Mouse (Mus musculus) forebrain, embryonic 16.5 days (tissue): Measurements from ENCODE around the gene Olfr94. TPM values are rescaled to one million over a fixed set of nuclear protein-coding genes. Genes with fewer than 3 reads are reported as not detected.

Source experiments
- ATAC-seq: fragments of 200-750 bp; cut with Nextera tagmentation; 2 replicates; pipeline ENCODE4 v1.8.0; 2017; ENCODE audit warnings: mild to moderate bottlenecking, moderate library complexity
- H3K27ac ChIP-seq: fragments of 300-500 bp; sonication (generic); 2 replicates; pipeline ENCODE4 v1.5.1; 2014; ENCODE audit warnings: low read length, control low read depth
- H3K27me3 ChIP-seq: fragments of 300-500 bp; sonication (generic); replicated peaks from 2 replicates; pipeline ENCODE4 v1.6.1; 2014; ENCODE audit warnings: low read length; ENCODE audit not compliant: control insufficient read depth, insufficient read depth
- H3K36me3 ChIP-seq: fragments of 300-500 bp; sonication (generic); 2 replicates; pipeline ENCODE4 v1.6.1; 2014; ENCODE audit not compliant: control insufficient read depth, insufficient read depth
- H3K4me1 ChIP-seq: fragments of 300-500 bp; sonication (generic); replicated peaks from 2 replicates; pipeline ENCODE4 v1.6.1; 2014; ENCODE audit warnings: low read length; ENCODE audit not compliant: control insufficient read depth, insufficient read depth
- H3K4me2 ChIP-seq: fragments of 300-500 bp; sonication (generic); 2 replicates; pipeline ENCODE4 v1.6.1; 2014; ENCODE audit warnings: mild to moderate bottlenecking, low read length, control low read depth
- H3K4me3 ChIP-seq: fragments of 300-500 bp; sonication (generic); replicated peaks from 2 replicates; pipeline ENCODE4 v1.5.1; 2014; ENCODE audit warnings: mild to moderate bottlenecking, low read length, control low read depth
- H3K9ac ChIP-seq: fragments of 300-500 bp; sonication (generic); replicated peaks from 2 replicates; pipeline ENCODE4 v1.6.1; 2014; ENCODE audit warnings: low read depth, low read length, control low read depth
- H3K9me3 ChIP-seq: fragments of 300-500 bp; sonication (generic); 2 replicates; pipeline ENCODE4 v1.6.1; 2016; ENCODE audit warnings: low read length; ENCODE audit not compliant: control insufficient read depth
- WGBS: fragments of 180-500 bp; shearing (Covaris S2); extraction: QIAGEN DNeasy Blood & Tissue Kit; methylation state at CpG from one replicate; pipeline ENCODE4 v1.1.7; 2014; 5-methylcytosine and 5-hydroxymethylcytosine counted together
- polyA plus RNA-seq: library from polyadenylated mRNA; unstranded; fragments of >200 nt; fragmentation: Nextera tagmentation; extraction: Ambion mirVana; gene quantifications from 2 replicates; pipeline ENCODE4 v1.2.1, GENCODE M21; 2015

Olfr94 gene
- polyA plus RNA-seq, 1 experiment from 2014 or later: not detected

- peak; percentile 64 for ATAC-seq
These were observed 10.3 kb upstream of the Olfr94 start for GRCm38 (mm10) chr17:37210884-37211768.

GRCm38 (mm10) chr17:37203917-37204236, 3.1 kb upstream of the Olfr94 start:
- Histone ChIP-seq H3K4me3 (no peak overlapping the region), H3K27me3 (no peaks in the 10 kb centered on the region), H3K27ac (no peak overlapping the region), H3K9me3 (no peaks in the 10 kb centered on the region), H3K9ac (no peak overlapping the region), H3K4me1 (no peaks in the 10 kb centered on the region), H3K4me2 (no peak overlapping the region), H3K36me3 (no peaks in the 10 kb centered on the region)
- ATAC-seq: peak; percentile 49
- 30% methylated on average over 3 of the region's 3 CpGs for WGBS

More at GRCm38 (mm10) chr17:37210884-37211768, 10.3 kb upstream of the Olfr94 start:
- Histone ChIP-seq H3K9ac (peak overlapping the region; percentile 55), H3K36me3 (no peaks in the 10 kb centered on the region), H3K4me1 (peaks cover 5% of the 10 kb centered on the region), H3K4me3 (peak overlapping the region; percentile 40), H3K9me3 (no peaks in the 10 kb centered on the region), H3K27me3 (no peaks in the 10 kb centered on the region; the same call in 1 of the 2 replicates), H3K27ac (no peak overlapping the region), H3K4me2 (peak overlapping the region; percentile 60)
- 20% methylated on average over 40 of the region's 40 CpGs for whole genome bisulfite sequencing

- Histone ChIP-seq H3K4me1 (no peaks in the 10 kb centered on the region), H3K36me3 (no peaks in the 10 kb centered on the region), H3K4me2 (no peak overlapping the region), H3K9ac (no peak overlapping the region), H3K27me3 (peaks cover 3% of the 10 kb centered on the region; the same call in 1 of the 2 replicates), H3K27ac (no peak overlapping the region), H3K9me3 (no peaks in the 10 kb centered on the region), H3K4me3 (no peak overlapping the region)
- WGBS: under 1% methylated on average over 4 of the region's 4 CpGs
- ATAC-seq: peak; percentile 87
These were observed 2.6 kb upstream of the Olfr94 start for GRCm38 (mm10) chr17:37203206-37203916.

GRCm38 (mm10) chr17:37196845-37197724, 3.7 kb downstream of the Olfr94 start:
- H3K4me3 ChIP-seq: peak overlapping the region; percentile 60
- H3K9ac ChIP-seq: peak overlapping the region; percentile 60
- H3K27me3 ChIP-seq: peaks cover 26% of the 10 kb centered on the region
- ATAC-seq: peak; percentile 89
- no peaks in the 10 kb centered on the region for H3K36me3 ChIP-seq
- under 1% methylated on average over 77 of the region's 77 CpGs for WGBS
- peaks cover 12% of the 10 kb centered on the region for H3K4me1 ChIP-seq
- no peaks in the 10 kb centered on the region for H3K9me3 ChIP-seq
- no peak overlapping the region for H3K27ac ChIP-seq
- peak overlapping the region; percentile 92 for H3K4me2 ChIP-seq

- Histone ChIP-seq H3K4me2 (no peak overlapping the region), H3K27me3 (peaks cover 26% of the 10 kb centered on the region), H3K4me1 (peaks cover 12% of the 10 kb centered on the region), H3K36me3 (no peaks in the 10 kb centered on the region), H3K9me3 (no peaks in the 10 kb centered on the region), H3K4me3 (no peak overlapping the region), H3K9ac (no peak overlapping the region), H3K27ac (no peak overlapping the region)
- WGBS: 92% methylated on average over 5 of the region's 5 CpGs
- no peak for ATAC-seq
These were observed 6.0 kb downstream of the Olfr94 start for GRCm38 (mm10) chr17:37194782-37195181.

- Histone ChIP-seq H3K4me1 (peaks cover 12% of the 10 kb centered on the region), H3K27ac (no peak within 1 kb of the TSS), H3K4me3 (no peak within 1 kb of the TSS), H3K9ac (no peak within 1 kb of the TSS), H3K9me3 (no peaks in the 10 kb centered on the region), H3K4me2 (no peak within 1 kb of the TSS), H3K27me3 (peaks cover 26% of the 10 kb centered on the region), H3K36me3 (no peaks in the 10 kb centered on the region)
- 90% methylated on average over 2 of the region's 2 CpGs for WGBS
- ATAC-seq: no peak
These were observed 7.1 kb downstream of the Olfr94 start, which contains the start of gene Ubd for GRCm38 (mm10) chr17:37193656-37194055. Gene Ubd, plus strand, starts transcription at chr17:37193892.

- ATAC-seq: no peak
- no peak overlapping the region for H3K9ac ChIP-seq
- H3K27ac ChIP-seq: no peak overlapping the region
- H3K36me3 ChIP-seq: no peaks in the 10 kb centered on the region
- H3K4me2 ChIP-seq: no peak overlapping the region
- no peak overlapping the region for H3K4me3 ChIP-seq
- H3K4me1 ChIP-seq: peaks cover 12% of the 10 kb centered on the region
- H3K27me3 ChIP-seq: peaks cover 20% of the 10 kb centered on the region
- no peaks in the 10 kb centered on the region for H3K9me3 ChIP-seq
These were observed 7.8 kb downstream of the Olfr94 start for GRCm38 (mm10) chr17:37193032-37193431.

- no peaks in the 10 kb centered on the region for H3K9me3 ChIP-seq
- H3K27ac ChIP-seq: no peak overlapping the region
- H3K9ac ChIP-seq: no peak overlapping the region
- no peak overlapping the region for H3K4me3 ChIP-seq
- no peak for ATAC-seq
- H3K4me2 ChIP-seq: no peak overlapping the region
- H3K36me3 ChIP-seq: no peaks in the 10 kb centered on the region
- 32% methylated on average over 2 of the region's 2 CpGs for WGBS
- H3K27me3 ChIP-seq: 0 out of 2 replicates have a peak, but pooled peaks cover 2% of the 10 kb centered on the region
- H3K4me1 ChIP-seq: no peaks in the 10 kb centered on the region
These were observed 10.1 kb downstream of the Olfr94 start for GRCm38 (mm10) chr17:37190711-37191110.

GRCm38 (mm10) chr17:37185474-37185873, 15.3 kb downstream of the Olfr94 start:
- WGBS: 62% methylated on average over 6 of the region's 6 CpGs
- Histone ChIP-seq H3K4me2 (no peak overlapping the region), H3K27me3 (no peaks in the 10 kb centered on the region), H3K4me1 (no peaks in the 10 kb centered on the region), H3K9me3 (no peaks in the 10 kb centered on the region), H3K27ac (no peak overlapping the region), H3K4me3 (no peak overlapping the region), H3K36me3 (no peaks in the 10 kb centered on the region), H3K9ac (no peak overlapping the region)
- no peak for ATAC-seq
